Mouse (Mus musculus): Measurements from ENCODE around the gene Negr1. TPM values are rescaled to one million over a fixed set of nuclear protein-coding genes. Genes with fewer than 3 reads are reported as not detected.
"Not testable (repeated sequence)": the region's sequence is repeated elsewhere in the genome, so short reads cannot be mapped to it uniquely, and the experiment has no call there.

Gene Negr1
- total RNA-seq, 4 experiments from 2014 or later: 104 to 148 (median 114) TPM

DNA sequence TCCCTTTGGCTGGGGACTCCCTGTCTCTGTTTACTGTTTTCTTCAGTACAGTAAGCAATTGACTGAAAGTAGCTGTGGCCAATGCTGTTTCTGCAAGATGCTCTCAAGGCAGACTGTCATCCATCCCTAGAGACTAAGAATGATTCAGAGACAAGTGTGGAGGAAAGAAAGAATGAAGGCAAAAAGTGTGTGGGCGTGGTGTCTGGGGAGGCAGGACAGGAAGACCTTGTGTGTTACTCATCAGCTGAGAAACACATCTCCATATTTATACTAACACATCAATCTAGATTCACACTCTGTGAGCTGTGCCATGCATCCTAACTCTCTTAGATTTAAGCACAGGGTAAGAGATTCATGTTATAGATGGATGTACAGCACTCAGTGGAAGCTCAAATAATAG is 431.2 kb downstream of the Negr1 start:
- DNase-seq (ENCODE audit: low spot score in 2 of 2): no peak

DNA sequence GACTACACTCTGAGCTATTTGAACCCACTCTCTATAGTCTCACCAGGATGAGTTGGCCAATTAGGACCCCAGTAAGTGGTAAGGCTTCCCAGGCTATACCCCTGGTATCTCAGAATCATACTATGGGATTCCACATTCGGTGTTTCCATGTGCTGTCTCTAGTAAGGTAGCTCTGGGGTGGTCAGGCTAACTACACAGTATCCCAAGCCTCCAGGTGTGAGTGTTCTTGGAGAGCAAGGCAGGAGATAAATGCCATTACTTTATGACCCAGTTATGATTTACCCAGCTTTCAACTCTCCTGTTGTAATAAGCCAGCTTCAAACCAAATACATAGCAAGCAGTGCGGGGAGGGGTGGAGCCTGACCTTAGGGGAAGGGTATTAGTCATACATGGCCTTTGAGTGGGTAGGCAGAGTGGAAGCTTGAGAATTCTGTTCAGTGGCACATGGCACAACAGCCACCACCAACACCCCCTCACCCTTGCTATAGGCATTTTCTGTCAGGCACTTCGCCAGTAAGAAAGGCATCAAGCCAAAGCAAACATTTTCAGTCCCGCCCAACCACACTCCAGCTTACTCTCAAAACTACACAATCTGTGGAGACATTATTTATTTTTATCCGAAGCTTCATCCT is 437.7 kb downstream of the Negr1 start:
- peak; percentile 14 to 24 for DNase-seq (ENCODE audit: low spot score in 2 of 2)

DNA sequence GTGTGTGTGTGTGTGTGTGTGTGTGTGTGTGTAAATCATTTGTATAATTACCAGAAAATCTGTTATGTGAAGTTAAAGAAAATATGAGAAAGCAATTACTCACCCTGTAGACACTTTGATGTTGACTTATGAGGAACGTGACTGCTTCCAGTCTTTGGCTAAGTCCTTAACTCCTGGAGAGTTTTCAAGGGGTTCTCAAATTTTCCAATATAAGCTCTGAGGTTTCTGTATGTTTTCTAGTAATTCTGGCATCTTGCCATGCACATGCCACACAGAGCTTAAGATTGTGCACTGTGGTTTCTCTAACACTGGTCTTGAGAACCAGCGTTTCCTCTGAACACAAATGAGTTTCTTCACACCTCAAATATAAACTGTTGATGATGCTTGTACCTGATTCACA is 460.0 kb downstream of the Negr1 start:
- DNase-seq (ENCODE audit: low spot score in 2 of 2): no peak

DNA sequence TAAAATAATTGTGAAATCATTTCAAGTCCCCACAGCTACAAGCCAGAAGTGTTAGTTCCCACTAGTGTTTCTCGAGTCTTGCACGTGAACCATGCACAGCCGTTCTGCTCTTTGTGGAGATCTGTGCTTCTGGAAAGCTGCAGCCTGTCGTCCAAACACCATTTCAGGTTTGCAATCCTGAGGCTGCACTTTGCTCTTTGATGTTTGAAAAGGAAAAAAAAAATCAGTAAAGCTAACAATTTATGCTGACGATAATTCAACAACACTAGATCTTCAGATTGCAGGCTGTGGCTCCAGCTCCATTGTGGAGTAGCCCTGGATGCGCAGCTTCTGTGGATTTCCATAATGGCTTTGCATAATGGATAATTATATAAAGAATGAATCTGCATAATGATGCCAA is 463.0 kb downstream of the Negr1 start:
- no peak for DNase-seq (ENCODE audit: low spot score in 2 of 2)

DNA sequence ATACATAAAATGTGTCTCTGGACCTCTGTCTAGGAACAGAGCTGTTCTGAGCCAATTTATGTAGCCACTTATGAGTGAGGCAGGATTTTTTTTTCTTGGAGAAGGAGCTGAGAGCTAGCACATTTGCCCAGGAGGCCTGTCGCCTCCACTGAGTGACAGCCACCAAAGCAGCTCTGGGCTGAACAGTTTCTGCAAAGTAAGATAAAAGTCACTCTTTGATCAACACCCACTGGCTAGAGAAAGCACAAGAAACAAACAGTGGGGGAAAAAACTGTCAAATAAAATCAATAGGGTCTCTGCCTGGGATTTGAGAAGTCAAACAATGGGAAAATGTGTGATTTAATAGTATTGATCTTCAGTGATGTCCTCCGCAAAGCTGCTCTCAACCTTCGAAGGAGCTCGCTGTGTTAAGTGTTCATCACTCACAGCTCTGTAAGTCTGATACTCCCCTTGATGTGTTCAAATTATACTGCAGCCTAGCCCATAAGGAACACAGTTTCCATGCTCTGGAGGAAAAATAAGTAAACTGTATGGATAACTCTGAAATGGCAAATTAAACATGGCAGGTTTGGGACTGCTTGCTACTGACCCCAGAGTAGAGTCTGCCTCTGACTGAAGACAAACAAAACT is 470.0 kb downstream of the Negr1 start:
- no peak for DNase-seq (ENCODE audit: low spot score in 2 of 2)

DNA sequence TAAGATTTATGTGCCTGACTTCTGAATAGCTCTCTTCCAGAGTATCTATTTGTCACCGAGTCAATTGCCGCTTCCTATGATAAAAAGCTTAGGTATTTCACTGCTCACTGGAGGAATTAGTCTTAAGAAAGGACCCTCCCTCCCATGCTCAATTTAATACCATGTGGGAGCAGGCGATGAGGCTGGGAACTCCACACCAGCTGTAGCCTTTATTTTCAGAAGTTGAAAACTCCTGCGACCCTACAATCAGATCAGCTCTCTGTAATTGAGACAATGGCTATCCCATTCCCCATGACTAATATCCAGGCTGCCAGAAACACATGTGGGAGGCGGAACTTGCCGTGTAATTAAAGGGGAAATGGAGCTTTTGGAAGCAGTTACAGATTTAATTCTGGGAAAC is 474.4 kb downstream of the Negr1 start:
- no peak for DNase-seq (ENCODE audit: low spot score in 2 of 2)

DNA sequence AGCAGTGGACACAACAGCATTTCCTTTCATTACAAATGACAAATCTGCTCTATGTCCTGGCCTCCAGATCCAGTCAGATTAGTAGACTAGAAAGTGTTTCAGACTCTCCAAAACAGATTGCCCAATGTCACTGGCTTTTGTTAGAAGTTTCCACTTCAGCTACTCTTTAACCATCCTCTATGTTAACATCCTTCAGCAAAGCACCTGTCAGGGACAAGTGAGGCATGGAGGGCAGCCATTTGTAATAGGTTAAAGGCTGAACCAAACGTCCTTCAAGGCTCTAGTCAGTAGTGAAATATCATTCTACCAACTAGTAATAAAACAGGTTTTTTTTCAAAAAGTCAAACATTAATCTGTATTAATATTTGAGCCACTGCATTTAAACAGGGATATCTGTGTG is 475.0 kb downstream of the Negr1 start:
- no peak for DNase-seq (ENCODE audit: low spot score in 2 of 2)

DNA sequence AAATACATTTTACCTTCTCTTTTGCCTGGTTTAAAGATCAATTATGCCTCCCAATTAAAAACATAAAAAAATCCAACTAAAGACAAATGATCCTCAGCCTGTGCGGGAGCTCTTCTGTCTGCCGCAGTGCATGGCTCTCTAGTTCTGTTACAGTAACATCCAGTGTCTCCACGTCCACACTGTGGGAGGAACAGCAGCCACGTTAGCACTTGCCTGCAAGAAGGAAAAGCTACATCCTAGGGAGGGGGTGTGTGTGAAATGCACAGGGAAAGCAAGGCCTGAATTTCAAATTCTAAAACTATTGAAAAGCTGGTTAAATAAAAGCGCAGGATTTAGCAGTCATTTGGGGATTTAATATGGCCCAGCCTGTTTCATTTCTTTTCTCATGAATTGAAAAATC is 479.0 kb downstream of the Negr1 start:
- DNase-seq (ENCODE audit: low spot score in 2 of 2): no peak

DNA sequence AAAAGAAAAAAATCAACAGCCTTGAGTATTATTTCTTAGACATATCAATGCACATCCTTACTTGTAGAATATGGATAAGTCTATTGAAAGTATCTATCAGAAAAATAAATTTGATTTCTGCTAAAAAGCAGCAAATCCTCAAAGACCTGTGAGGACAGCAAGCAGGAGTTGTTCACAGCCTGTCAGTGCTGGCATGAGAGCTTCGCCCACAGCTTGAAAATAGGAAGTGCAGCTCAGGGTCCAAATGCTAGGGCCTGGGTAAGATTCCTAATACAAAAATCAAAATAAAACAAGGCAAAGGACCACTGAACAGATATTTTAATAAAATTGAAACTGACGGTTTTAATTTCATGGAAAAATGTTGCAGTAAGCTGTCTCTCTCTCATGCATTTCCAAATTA is 483.0 kb downstream of the Negr1 start:
- no peak for DNase-seq (ENCODE audit: low spot score in 2 of 2)

DNA sequence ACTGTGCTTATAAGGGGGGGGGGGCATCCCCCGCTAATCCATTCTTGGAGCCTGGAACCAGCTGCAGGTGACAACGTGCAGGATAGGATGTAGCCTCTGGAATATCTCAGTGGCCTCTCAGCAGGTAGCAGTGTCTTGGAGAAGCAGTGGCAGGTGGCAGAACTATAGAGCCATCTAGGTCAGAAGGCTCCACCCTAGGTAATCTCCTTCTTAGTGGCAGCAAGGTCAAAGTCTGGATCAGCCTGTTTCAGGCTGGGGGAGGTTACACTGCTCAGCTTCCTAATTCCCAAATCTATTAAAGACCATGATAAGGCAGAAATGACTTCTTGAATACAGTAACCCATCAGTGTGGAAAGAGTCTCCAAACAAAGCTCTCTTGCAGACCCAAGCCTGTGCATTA is 502.8 kb downstream of the Negr1 start:
- not testable (repeated sequence) for DNase-seq (ENCODE audit: low spot score in 2 of 2)

DNA sequence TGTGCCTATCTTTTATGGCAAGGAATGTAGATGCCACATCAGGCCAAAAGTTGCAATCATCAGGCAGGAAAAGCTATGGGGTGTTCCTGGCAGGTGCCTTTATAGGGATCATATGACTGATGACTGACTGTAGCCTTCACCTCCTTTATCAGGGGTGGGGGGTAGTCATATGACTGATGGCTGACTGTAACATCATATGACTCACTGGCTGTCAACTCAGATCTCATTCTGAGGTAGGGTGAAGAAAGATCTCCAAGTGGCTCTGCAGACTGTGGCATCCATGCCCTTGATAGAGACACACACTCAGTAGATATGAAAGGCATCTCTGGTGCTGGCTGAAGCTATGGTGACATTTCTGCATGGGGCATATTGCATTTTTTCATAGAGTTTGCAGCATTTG is 504.7 kb downstream of the Negr1 start:
- DNase-seq (ENCODE audit: low spot score in 2 of 2): no peak

DNA sequence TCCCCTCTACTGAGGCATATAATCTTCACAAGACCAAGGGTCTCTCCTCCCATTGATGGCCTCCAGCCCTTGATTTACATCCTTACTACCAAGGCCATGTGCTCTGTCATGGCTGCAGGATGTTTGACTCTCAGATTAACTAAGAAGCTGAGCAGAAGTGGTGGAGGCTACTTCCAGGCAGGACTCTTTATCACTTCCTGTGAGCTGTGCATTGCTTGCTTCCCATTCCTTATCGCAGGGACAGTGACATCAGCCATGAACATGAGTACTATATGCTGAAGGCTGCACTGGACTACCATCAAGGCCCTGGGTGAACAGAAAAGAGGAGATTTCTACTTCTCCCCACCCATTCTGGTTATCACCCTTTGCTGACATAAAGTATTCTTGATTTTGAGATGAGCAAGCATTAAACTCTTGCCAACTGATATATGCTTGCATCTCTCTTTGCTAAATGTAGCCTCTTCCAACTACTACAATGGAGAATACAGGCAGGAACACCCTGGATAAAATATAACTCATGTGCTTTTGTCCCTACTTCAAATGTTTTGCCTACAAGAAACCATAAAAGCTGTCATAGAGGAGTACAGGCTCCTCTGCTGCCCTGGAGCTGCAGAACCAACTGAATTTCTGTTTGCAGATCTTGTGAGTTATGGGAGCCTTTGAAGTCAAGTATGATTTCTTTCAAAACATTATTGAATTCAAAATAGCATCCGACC is 517.8 kb downstream of the Negr1 start:
- DNase-seq (ENCODE audit: low spot score in 2 of 2): no peak

DNA sequence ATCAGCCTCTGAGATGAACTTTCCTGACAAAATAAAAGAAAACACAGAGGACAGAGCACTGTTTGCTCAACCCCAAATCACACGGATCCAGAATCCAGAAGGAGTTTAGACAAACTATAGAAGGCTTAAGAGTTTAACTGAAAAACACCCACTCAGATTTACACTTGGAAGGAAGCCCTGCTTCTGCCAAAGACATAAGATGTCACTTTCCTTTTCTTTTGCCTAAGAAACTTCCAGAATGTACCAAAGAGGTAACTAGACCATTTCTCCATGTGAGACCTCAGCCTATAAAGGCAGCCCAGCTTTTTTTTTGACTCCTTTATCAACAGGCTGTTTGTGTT is 518.3 kb downstream of the Negr1 start:
- no peak for DNase-seq (ENCODE audit: low spot score in 2 of 2)

DNA sequence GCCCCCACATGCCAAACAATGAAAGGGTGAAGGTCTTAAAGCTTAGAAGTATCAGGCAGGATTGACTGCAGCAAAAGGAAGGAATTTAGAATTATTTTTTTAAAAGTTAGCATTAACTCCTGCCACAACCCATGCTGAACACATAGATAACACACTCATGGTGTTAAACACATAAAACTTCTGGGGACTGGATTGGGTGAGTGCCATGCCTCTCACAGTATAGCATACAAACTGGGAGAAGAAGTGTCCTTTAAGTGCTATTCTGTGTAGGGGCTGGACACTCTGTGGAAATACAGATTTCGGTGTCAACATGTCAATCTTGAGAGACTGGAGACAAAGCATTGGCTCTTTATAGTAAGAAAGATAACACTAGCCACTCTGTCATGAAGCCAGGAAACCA is 519.0 kb downstream of the Negr1 start:
- DNase-seq (ENCODE audit: low spot score in 2 of 2): no peak

DNA sequence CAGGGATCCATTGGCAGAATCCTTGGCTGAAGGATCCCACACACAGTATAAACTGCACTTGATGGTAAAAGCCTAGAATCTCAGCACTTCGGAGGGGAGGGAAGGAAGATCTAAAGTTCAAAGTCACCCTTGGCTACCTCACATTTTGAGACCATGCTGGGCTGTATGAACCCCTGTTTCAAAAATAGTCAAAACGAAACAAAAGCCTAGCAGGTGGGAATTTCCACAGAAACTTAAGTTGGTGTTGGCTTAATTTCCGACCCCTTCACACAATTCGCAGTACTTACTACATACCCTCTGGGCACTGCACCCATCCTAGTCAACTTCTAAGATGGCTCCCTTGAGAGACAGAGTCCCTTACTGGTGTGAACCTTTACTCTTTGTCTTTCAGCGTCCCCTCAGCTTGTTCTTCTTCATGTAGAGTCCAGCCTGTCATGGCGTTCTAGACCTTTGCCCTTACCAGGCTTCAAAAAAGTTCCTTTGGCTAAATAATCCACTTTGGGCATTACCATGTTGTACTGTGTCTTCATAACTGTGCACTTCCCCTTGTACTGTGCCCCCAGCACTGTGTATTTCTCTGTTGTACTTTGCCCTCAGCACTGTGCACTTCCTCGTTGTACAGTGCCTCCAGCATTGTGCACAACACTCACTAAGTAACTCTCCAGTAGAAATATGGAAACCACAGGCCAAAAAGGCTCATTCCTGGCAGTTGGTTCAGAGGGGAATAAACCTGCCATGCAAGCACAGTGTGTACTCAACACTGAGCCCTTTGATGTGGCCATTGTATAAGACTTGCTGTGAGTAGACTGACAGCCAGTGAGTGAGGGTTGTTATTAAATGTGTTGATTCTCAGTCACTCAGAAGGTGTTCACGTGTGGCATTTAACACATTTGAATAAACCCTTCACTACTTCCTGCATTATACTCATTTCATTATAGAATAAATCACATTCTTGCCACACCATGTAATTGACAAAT is 521.5 kb downstream of the Negr1 start:
- DNase-seq (ENCODE audit: low spot score in 2 of 2): no peak

DNA sequence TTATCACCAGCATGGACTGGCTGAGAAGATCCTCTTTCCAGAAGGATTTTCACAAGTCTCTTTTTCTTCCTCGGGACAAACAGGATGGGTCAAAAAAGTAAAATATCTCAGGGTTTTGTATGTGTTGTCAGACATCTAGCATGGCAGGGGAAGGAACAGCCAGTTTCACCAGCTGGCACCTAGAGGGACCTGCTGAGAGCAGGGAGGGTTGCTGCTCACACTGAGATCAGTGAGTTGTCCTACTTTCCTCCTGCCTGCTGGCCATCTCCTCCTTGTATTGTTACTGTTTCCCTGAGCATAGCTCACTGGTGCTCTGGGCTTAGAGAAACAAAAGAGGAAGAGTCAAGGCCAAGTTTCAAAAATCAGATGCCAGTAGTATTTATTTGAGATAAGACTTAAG is 523.6 kb downstream of the Negr1 start:
- no peak for DNase-seq (ENCODE audit: low spot score in 2 of 2)

DNA sequence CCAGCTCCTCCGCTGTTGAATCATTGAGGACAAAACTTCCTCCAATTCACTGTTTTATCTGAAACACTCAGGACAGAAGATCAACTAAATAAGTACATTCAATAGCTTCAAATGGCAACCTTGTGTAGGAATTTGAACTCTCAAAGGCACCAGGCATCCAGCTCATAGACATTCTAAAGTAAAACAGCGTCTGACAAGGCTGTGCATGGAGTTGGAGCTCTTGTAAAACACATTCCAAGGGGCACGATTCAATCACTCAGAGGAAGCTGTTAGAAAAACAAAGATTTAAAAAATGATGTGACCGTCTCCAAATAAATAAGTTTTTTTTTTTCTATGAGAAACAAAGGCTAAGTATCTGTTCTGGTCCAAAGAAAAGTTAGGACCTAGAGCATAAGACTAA is 528.5 kb downstream of the Negr1 start:
- no peak for DNase-seq (ENCODE audit: low spot score in 2 of 2)

DNA sequence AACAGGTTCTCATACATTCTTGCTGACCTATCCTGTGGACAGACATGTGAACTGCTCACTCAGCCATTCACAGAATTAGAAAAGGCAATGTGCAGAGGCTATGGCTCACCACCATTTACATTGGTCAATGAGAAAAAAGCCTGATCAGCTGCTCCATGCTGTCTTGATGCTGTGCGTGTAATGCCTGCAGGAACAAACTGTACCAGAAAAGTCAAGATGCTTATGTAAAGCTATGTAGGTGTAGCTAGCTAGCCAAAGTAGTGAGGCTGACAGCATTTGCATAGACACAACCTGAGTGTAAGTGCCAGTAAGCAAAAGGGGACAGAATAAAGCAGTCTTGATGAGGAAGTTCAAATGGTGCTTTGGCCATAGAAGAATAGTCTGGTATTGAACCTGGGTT is 534.7 kb downstream of the Negr1 start:
- no peak for DNase-seq (ENCODE audit: low spot score in 2 of 2)

DNA sequence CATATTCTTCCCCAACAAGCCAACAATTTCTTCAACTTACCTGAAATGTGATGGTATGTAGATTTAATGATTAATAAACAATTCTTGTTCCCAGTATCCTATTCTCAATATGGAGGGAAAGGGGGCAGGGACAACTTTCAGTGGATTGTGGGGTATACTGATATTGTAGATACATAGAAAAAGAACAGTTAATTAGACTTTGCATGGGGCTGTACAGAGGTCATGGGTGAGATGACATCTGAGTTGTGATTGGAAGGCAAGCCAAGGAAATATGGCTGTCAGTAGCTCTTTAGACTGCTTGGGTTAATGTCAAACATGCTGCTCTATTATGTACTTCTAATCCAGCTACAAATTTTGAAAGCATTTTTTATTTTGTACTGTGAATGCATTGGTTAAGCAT is 535.9 kb downstream of the Negr1 start:
- no peak for DNase-seq (ENCODE audit: low spot score in 2 of 2)

DNA sequence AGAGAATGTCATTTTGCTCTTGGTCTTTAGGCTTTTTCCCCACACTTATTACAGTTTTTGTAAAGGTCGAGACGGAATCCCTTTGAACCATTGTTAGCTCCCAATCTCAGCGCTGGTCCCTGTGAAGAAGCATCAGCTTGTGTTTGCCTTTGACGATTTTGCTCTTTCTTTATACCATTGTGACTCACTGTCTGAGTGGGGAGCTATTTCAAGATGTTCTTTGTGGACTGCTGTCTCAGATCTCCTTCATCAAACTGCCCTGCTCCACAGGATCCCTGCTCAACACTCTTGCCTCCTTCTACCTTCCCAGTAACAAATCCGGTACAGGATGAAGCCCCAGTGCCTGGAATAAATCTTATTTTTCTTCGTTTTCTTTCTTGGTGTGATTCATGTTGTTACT is 536.8 kb downstream of the Negr1 start:
- no peak for DNase-seq (ENCODE audit: low spot score in 2 of 2)

DNA sequence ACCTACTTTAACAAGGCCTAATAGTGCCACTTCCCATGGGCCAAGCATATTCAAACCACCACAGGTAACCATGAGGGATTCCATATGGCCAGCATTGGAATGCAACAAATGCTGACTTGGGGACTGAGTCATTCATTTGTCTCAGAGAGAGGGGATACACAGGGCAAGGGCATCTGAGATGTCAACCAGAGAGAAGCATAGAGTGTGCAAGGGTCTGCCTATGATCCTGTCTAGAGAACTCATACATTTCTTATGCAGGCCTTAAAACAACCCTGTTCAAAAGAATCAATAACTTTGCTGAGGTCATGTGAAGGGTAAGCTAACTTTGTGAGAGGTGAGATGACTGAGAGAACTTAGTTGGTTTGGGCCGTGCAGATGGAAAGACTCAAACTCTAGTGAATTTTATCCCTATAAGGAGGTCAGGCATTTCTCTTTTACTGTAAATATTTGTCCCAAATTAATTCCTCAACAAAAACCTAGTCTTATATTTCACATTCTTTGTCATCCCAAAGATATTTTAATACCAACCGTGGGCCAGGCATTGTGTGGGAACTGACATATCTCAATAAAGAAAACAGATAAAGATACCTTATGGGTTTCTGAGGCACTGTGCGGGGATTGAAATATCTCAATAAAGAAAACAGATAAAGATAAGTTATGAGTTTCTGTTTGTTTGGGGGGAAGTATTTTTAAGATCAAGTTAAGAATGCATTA is 543.4 kb downstream of the Negr1 start:
- no peak for DNase-seq (ENCODE audit: low spot score in 2 of 2)
